Mouse (Mus musculus): ENCODE measurements at regions not wholly inside any gene's neighbourhood (a gene's known extent, or its start where the extent isn't known, plus 50 kb on each side); places are given as distances from the start of the nearest gene placed in this dataset.

- Histone ChIP-seq H3K27ac (ENCODE audit: control insufficient read depth, insufficient read depth, low read depth, low read length) (no peak overlapping the region), H3K4me1 (ENCODE audit: control insufficient read depth, insufficient read depth, low read length) (no peaks in the 10 kb centered on the region), H3K27me3 (ENCODE audit: control insufficient read depth, insufficient read depth, low read length) (no peaks in the 10 kb centered on the region), H3K36me3 (ENCODE audit: control insufficient read depth, insufficient read depth, low read length) (no peaks in the 10 kb centered on the region), H3K4me3 (ENCODE audit: control insufficient read depth, low read depth, low read length) (no peak overlapping the region)
- no peak for TF ChIP-seq POLR2A (IDR thresholded peaks at IDR 0.05; ENCODE audit: control insufficient read depth, low read depth, low read length)
- TF ChIP-seq CTCF (IDR thresholded peaks at IDR 0.05; ENCODE audit: control insufficient read depth, insufficient read depth, insufficient replicate concordance, low read depth, low read length): no peak
Observed at GRCm38 (mm10) chr5:101294031-101294430, 370.8 kb downstream of the Nkx6-1 start.

GRCm38 (mm10) chr5:101288358-101288757, 376.4 kb downstream of the Nkx6-1 start:
- Histone ChIP-seq H3K27me3 (ENCODE audit: control insufficient read depth, insufficient read depth, low read length) (no peaks in the 10 kb centered on the region), H3K4me1 (ENCODE audit: control insufficient read depth, insufficient read depth, low read length) (peaks cover 4% of the 10 kb centered on the region; the same call in 1 of the 2 replicates), H3K27ac (ENCODE audit: control insufficient read depth, insufficient read depth, low read depth, low read length) (no peak overlapping the region), H3K4me3 (ENCODE audit: control insufficient read depth, low read depth, low read length) (no peak overlapping the region), H3K36me3 (ENCODE audit: control insufficient read depth, insufficient read depth, low read length) (no peaks in the 10 kb centered on the region)
- TF ChIP-seq CTCF (IDR thresholded peaks at IDR 0.05; ENCODE audit: control insufficient read depth, insufficient read depth, insufficient replicate concordance, low read depth, low read length): peak; percentile 95
- no peak for TF ChIP-seq POLR2A (IDR thresholded peaks at IDR 0.05; ENCODE audit: control insufficient read depth, low read depth, low read length)

GRCm38 (mm10) chr5:101285941-101286340, 378.9 kb downstream of the Nkx6-1 start:
- TF ChIP-seq POLR2A (IDR thresholded peaks at IDR 0.05; ENCODE audit: control insufficient read depth, low read depth, low read length): no peak
- Histone ChIP-seq H3K36me3 (ENCODE audit: control insufficient read depth, insufficient read depth, low read length) (no peaks in the 10 kb centered on the region), H3K27me3 (ENCODE audit: control insufficient read depth, insufficient read depth, low read length) (no peaks in the 10 kb centered on the region), H3K27ac (ENCODE audit: control insufficient read depth, insufficient read depth, low read depth, low read length) (no peak overlapping the region), H3K4me1 (ENCODE audit: control insufficient read depth, insufficient read depth, low read length) (peaks cover 4% of the 10 kb centered on the region; the same call in 1 of the 2 replicates), H3K4me3 (ENCODE audit: control insufficient read depth, low read depth, low read length) (no peak overlapping the region)

DNA sequence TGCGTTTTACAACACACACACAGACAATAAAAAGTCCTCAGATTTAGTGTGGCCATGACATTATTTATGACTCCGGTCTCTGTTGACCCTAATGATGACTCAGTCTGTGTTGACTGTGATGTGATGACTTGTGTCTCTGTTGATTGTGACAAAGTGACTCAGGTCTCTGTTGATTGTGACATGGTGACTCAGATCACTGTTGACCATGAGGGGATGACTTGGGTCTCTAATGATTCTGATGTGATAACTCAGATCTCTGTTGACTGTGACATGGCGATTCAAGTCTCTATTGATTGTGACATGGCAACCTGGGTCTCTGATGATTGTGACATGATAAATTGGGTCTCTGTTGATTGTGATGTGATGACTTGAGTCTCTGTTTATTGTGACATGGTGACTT, 405.0 kb downstream of the Gpat3 start:
- H3K4me3 ChIP-seq (ENCODE audit: control insufficient read depth, low read depth, low read length): no peak overlapping the region
- H3K4me1 ChIP-seq (ENCODE audit: control insufficient read depth, insufficient read depth, low read length): no peaks in the 10 kb centered on the region
- no peaks in the 10 kb centered on the region for H3K36me3 ChIP-seq (ENCODE audit: control insufficient read depth, insufficient read depth, low read length)
- H3K27ac ChIP-seq (ENCODE audit: control insufficient read depth, insufficient read depth, low read depth, low read length): no peak overlapping the region
- H3K27me3 ChIP-seq (ENCODE audit: control insufficient read depth, insufficient read depth, low read length): no peaks in the 10 kb centered on the region
- TF ChIP-seq POLR2A (IDR thresholded peaks at IDR 0.05; ENCODE audit: control insufficient read depth, low read depth, low read length) (no peak), CTCF (IDR thresholded peaks at IDR 0.05; ENCODE audit: control insufficient read depth, insufficient read depth, insufficient replicate concordance, low read depth, low read length) (no peak)

DNA sequence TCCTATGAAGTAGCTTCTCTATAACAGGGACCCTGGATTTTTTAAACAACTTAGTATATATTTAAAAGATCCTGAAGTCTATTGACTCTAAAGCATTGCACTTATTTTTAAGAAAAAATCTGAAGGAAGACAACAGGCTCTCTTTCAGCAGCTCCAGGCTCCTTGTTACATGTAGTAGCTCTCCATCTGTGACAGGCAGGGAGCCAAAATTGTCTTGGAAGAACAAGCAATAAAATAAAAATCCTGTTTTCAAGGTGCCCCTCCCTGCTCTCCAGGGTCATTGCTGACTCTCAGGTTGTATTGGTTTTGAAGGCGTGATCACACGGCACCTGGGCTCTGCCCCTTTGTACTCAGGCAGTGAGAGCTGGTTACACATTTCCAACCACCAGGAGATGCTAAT, 397.1 kb downstream of the Gpat3 start:
- H3K27me3 ChIP-seq (ENCODE audit: control insufficient read depth, insufficient read depth, low read length): no peaks in the 10 kb centered on the region
- no peak for TF ChIP-seq POLR2A (IDR thresholded peaks at IDR 0.05; ENCODE audit: control insufficient read depth, low read depth, low read length)
- no peak for TF ChIP-seq CTCF (IDR thresholded peaks at IDR 0.05; ENCODE audit: control insufficient read depth, insufficient read depth, insufficient replicate concordance, low read depth, low read length)
- H3K27ac ChIP-seq (ENCODE audit: control insufficient read depth, insufficient read depth, low read depth, low read length): no peak overlapping the region
- H3K36me3 ChIP-seq (ENCODE audit: control insufficient read depth, insufficient read depth, low read length): no peaks in the 10 kb centered on the region
- H3K4me3 ChIP-seq (ENCODE audit: control insufficient read depth, low read depth, low read length): no peak overlapping the region
- no peaks in the 10 kb centered on the region for H3K4me1 ChIP-seq (ENCODE audit: control insufficient read depth, insufficient read depth, low read length)

DNA sequence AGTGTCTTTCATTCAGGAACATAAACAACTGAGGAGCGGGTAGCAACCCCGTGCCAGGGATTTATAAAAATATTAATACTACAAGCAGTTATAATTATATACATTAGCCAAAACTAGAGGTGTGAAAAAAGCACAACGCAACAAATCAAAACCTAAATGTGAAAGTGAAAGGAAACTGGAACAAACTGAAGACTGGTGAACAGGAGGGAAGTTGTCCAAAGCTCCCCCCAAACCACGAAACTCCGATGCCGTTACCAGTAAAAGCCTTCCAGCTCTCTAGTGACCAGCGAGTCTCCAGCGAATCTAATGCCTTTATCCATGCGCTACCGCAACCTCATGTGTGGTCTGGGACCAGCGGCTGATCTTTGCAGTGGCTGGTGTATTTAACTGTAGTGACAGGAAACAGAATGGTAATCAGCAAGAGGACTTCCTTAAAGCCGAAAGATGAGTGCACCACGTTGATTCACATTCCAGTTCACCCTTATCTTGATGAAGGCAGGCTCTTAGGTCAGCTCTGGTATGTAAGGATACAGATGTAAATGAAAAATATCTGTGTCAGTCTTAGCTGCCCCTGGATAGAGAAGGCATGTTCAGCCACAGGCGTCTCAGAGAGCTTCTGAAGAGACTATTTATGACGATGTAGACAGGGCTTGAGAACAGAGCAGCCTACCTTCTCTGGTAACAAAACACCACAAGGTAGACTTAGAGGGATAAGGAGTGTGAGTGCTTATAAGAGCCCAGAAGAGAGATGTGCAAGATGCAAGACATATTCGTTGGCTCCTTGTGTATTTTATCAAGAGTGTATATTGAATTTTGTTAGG, 394.0 kb downstream of the Gpat3 start:
- Histone ChIP-seq H3K36me3 (ENCODE audit: control insufficient read depth, insufficient read depth, low read length) (no peaks in the 10 kb centered on the region), H3K4me3 (ENCODE audit: control insufficient read depth, low read depth, low read length) (no peak overlapping the region), H3K27me3 (ENCODE audit: control insufficient read depth, insufficient read depth, low read length) (no peaks in the 10 kb centered on the region), H3K27ac (ENCODE audit: control insufficient read depth, insufficient read depth, low read depth, low read length) (no peak overlapping the region), H3K4me1 (ENCODE audit: control insufficient read depth, insufficient read depth, low read length) (no peaks in the 10 kb centered on the region)
- TF ChIP-seq POLR2A (IDR thresholded peaks at IDR 0.05; ENCODE audit: control insufficient read depth, low read depth, low read length): no peak
- no peak for TF ChIP-seq CTCF (IDR thresholded peaks at IDR 0.05; ENCODE audit: control insufficient read depth, insufficient read depth, insufficient replicate concordance, low read depth, low read length)

- H3K27me3 ChIP-seq (ENCODE audit: control insufficient read depth, insufficient read depth, low read length): no peaks in the 10 kb centered on the region
- no peak for TF ChIP-seq POLR2A (IDR thresholded peaks at IDR 0.05; ENCODE audit: control insufficient read depth, low read depth, low read length)
- no peak for TF ChIP-seq CTCF (IDR thresholded peaks at IDR 0.05; ENCODE audit: control insufficient read depth, insufficient read depth, insufficient replicate concordance, low read depth, low read length)
- no peaks in the 10 kb centered on the region for H3K36me3 ChIP-seq (ENCODE audit: control insufficient read depth, insufficient read depth, low read length)
- H3K27ac ChIP-seq (ENCODE audit: control insufficient read depth, insufficient read depth, low read depth, low read length): no peak overlapping the region
- H3K4me1 ChIP-seq (ENCODE audit: control insufficient read depth, insufficient read depth, low read length): no peaks in the 10 kb centered on the region
- no peak overlapping the region for H3K4me3 ChIP-seq (ENCODE audit: control insufficient read depth, low read depth, low read length)
Observed at GRCm38 (mm10) chr5:101236163-101236693, 390.7 kb downstream of the Gpat3 start.
